ENCODE assay signal across 19 mouse cellular contexts in the genomic region with DNA sequence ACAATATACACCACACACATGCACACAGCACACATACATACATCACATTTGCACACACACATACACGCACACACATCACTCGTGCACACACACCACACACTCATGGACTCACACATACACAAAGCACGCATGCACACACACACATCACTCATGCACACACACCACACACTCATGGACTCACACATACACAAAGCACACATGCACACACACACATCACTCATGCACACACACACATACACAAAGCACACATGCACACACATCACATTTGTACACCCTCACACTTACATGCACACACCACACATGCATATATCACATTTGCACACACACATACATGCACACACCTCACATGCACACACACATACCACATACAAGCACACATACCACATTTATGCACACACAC.
"Had no signal": no experiment of that assay in that cellular context is flagged by ENCODE, and none has a peak within 500 bp of the region (broad histone marks: within the 10 kb centered on the region; RNA-seq: fewer than 3 reads in every experiment).

No protein-coding gene starts in this region.

- H3K27me3 ChIP-seq: limb, embryonic 13.5 days; lung, embryonic 15.5 days; midbrain, embryonic 12.5 days; midbrain, embryonic 15.5 days; neural tube, embryonic 12.5 days; neural tube, embryonic 15.5 days had no signal

- H3K27ac ChIP-seq: kidney, postnatal 0 days; limb, embryonic 10.5 days; limb, embryonic 13.5 days; lung, embryonic 15.5 days; midbrain, embryonic 12.5 days; midbrain, embryonic 15.5 days; neural tube, embryonic 12.5 days; neural tube, embryonic 15.5 days; stomach, postnatal 0 days had no signal

- H3K4me3 ChIP-seq: layer of hippocampus, adult 2 months; limb, embryonic 10.5 days; limb, embryonic 13.5 days; lung, embryonic 15.5 days; midbrain, embryonic 12.5 days; midbrain, embryonic 15.5 days; neural tube, embryonic 12.5 days; neural tube, embryonic 15.5 days had no signal

- H3K4me1 ChIP-seq: limb, embryonic 13.5 days; lung, embryonic 15.5 days; midbrain, embryonic 12.5 days; midbrain, embryonic 15.5 days; neural tube, embryonic 12.5 days had no signal

- H3K4me2 ChIP-seq: limb, embryonic 13.5 days; lung, embryonic 15.5 days; midbrain, embryonic 12.5 days; midbrain, embryonic 15.5 days; neural tube, embryonic 12.5 days; neural tube, embryonic 15.5 days had no signal

- H3K9me3 ChIP-seq: limb, embryonic 10.5 days; limb, embryonic 13.5 days; lung, embryonic 15.5 days; midbrain, embryonic 12.5 days; midbrain, embryonic 15.5 days; neural tube, embryonic 12.5 days; neural tube, embryonic 15.5 days had no signal

- ATAC-seq: midbrain, embryonic 15.5 days had no signal

- H3K36me3 ChIP-seq: limb, embryonic 10.5 days; limb, embryonic 13.5 days; lung, embryonic 15.5 days; midbrain, embryonic 12.5 days; midbrain, embryonic 15.5 days; neural tube, embryonic 12.5 days; neural tube, embryonic 15.5 days had no signal

- DNase-seq: kidney, adult 18-20 months; kidney, postnatal 25 days; layer of hippocampus, adult 9-11 months; lung, adult 18-20 months; lung, postnatal 10 days; lung, postnatal 36 days; right cerebral cortex, adult 18-20 months; right cerebral cortex, postnatal 14 days; right cerebral cortex, postnatal 4 days had no signal

- H3K9ac ChIP-seq: limb, embryonic 13.5 days; lung, embryonic 15.5 days; midbrain, embryonic 12.5 days; midbrain, embryonic 15.5 days; neural tube, embryonic 12.5 days; neural tube, embryonic 15.5 days had no signal
